Mouse (Mus musculus): ENCODE measurements around the gene Serpina9. TPM values are rescaled to one million over a fixed set of nuclear protein-coding genes. Genes with fewer than 3 reads are reported as not detected.

Serpina9 gene
- polyA plus RNA-seq, 1 experiment from 2014 or later: 0.08 TPM

DNA sequence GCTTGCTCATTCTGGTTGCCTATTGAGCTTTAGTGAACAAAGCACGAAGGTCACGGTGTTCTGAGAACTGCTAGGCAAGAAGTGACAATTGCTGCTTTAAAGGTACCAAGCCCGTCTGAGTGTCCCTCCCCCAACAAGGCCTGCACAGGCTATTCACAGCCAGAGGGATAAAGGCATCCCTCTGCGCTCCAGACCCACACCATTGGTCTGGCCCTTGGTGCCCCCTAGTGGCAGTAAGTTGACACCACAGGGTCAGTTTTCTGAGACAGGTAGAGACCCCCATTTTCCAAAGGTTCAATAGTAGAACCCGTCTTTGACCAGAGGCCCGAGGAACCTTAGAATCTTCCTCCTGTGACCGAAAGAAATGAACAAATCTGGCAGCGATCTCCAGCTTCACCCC lies 16.4 kb upstream of the Serpina9 start:
- Histone ChIP-seq H3K27ac (no peak overlapping the region), H3K36me3 (no peaks in the 10 kb centered on the region), H3K4me3 (no peak overlapping the region), H3K4me1 (no peaks in the 10 kb centered on the region), H3K27me3 (no peaks in the 10 kb centered on the region), H3K4me2 (replicated peaks) (no peak overlapping the region), H3K9me3 (replicated peaks) (no peaks in the 10 kb centered on the region), H3K9ac (no peak overlapping the region)
- no peak for ATAC-seq (ENCODE audit: low FRiP score)
- 47% methylated on average over 8 of the region's 8 CpGs for WGBS

GRCm38 (mm10) chr12:104015280-104015679 lies 1.7 kb upstream of the Serpina9 start:
- Histone ChIP-seq H3K9me3 (replicated peaks) (no peaks in the 10 kb centered on the region), H3K9ac (no peak overlapping the region), H3K27me3 (no peaks in the 10 kb centered on the region), H3K27ac (no peak overlapping the region), H3K36me3 (no peaks in the 10 kb centered on the region), H3K4me2 (replicated peaks) (no peak overlapping the region), H3K4me1 (no peaks in the 10 kb centered on the region), H3K4me3 (no peak overlapping the region)
- 86% methylated on average over 3 of the region's 3 CpGs for WGBS
- ATAC-seq (ENCODE audit: low FRiP score): no peak

- ATAC-seq (ENCODE audit: low FRiP score): no peak
- 83% methylated on average over 5 of the region's 5 CpGs for WGBS
Observed at GRCm38 (mm10) chr12:104004689-104005088, 8.9 kb downstream of the Serpina9 start.

DNA sequence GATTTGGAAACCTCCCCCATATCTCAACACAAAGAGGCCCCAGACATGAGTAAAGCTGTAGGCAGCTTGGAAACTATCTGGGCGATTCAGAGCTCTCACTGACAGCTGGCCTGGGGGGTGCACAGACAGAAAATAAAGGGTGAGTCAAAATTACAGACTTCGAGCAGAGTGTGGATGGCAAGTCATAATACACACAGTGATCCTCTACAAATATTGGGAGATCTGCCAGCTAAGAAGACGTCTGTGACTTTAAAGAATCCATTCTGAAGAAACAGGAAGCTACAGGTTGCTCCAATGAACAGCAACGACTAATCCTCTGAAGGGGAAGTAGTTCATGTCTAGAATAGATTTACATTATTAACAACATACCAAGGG lies 10.3 kb downstream of the Serpina9 start:
- H3K4me1 ChIP-seq: no peaks in the 10 kb centered on the region; the same call in 1 of the 2 replicates
- no peak overlapping the region for H3K27ac ChIP-seq
- ATAC-seq (ENCODE audit: low FRiP score): no peak
- WGBS: 76% methylated on average over 4 of the region's 4 CpGs
- H3K36me3 ChIP-seq: no peaks in the 10 kb centered on the region
- H3K9me3 ChIP-seq (replicated peaks): peaks cover 6% of the 10 kb centered on the region
- no peaks in the 10 kb centered on the region for H3K27me3 ChIP-seq
- H3K9ac ChIP-seq: no peak overlapping the region
- no peak overlapping the region for H3K4me2 ChIP-seq (replicated peaks)
- H3K4me3 ChIP-seq: no peak overlapping the region

More at GRCm38 (mm10) chr12:104004689-104005088, 8.9 kb downstream of the Serpina9 start:
- Histone ChIP-seq H3K9me3 (replicated peaks) (peaks cover 6% of the 10 kb centered on the region), H3K27me3 (no peaks in the 10 kb centered on the region), H3K36me3 (no peaks in the 10 kb centered on the region), H3K4me3 (no peak overlapping the region), H3K4me2 (replicated peaks) (no peak overlapping the region), H3K27ac (no peak overlapping the region), H3K9ac (no peak overlapping the region), H3K4me1 (no peaks in the 10 kb centered on the region; the same call in 1 of the 2 replicates)

DNA sequence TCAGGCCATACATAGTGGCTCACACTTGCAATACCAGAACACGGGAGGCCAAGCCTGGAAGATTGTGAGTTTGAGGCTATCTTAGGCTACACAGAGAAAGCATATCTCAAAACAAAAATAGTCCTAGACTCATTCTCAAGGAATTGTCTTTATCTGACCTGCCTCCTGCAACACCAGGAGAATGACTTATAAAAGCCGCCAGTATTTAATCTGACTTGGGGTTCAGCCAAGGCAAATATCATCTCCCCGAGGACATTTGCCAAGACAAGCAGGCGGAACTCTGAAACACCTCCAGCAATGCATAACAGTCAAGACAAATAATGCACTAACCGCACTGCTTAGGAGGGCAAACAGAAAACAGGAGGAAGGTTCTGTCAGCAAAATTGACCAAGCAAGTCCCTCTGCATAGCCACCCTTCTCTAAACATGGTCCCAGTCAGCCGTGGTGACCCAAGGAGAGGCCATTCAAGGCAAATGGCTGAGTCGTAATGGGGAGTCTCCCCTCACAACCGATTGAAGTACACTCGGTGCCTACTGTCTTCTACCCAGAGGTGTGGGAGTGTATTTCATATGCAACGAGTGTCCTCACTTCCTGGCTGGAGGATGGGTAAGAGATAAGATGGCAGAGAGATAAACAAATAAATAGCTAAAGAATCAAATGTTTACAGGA lies 10.9 kb downstream of the Serpina9 start:
- 89% methylated on average over 10 of the region's 10 CpGs for WGBS
- no peak overlapping the region for H3K27ac ChIP-seq

DNA sequence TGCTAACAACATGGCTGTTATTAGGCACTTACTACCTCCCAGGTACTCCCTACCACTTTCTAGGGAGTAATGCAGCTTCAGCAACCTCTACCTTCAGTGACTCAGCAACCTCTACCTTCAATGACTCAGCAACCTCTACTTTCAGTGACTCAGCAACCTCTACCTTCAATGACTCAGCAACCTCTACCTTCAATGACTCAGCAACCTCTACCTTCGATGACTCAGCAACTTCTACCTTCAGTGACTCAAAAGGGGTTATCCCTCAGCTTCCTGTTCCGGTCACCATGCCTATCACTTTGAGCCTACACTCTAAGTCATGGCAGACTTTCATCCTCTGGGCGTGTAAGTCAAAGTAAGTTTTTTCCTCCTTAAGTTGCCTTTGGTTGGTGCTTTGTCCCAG lies 13.0 kb downstream of the Serpina9 start:
- H3K9ac ChIP-seq: no peak overlapping the region
- H3K36me3 ChIP-seq: no peaks in the 10 kb centered on the region
- H3K4me3 ChIP-seq: no peak overlapping the region
- H3K27me3 ChIP-seq: no peaks in the 10 kb centered on the region
- ATAC-seq (ENCODE audit: low FRiP score): no peak
- H3K4me2 ChIP-seq (replicated peaks): no peak overlapping the region
- 93% methylated on average over 3 of the region's 3 CpGs for WGBS
- H3K9me3 ChIP-seq (replicated peaks): peaks cover 6% of the 10 kb centered on the region
- no peak overlapping the region for H3K27ac ChIP-seq
- no peaks in the 10 kb centered on the region; the same call in 1 of the 2 replicates for H3K4me1 ChIP-seq

More for the DNA sequence above, 10.9 kb downstream of the Serpina9 start:
- H3K27me3 ChIP-seq: no peaks in the 10 kb centered on the region
- no peak overlapping the region for H3K4me2 ChIP-seq (replicated peaks)
- peaks cover 6% of the 10 kb centered on the region for H3K9me3 ChIP-seq (replicated peaks)
- ATAC-seq (ENCODE audit: low FRiP score): no peak
- H3K4me3 ChIP-seq: no peak overlapping the region
- no peaks in the 10 kb centered on the region for H3K36me3 ChIP-seq
- H3K9ac ChIP-seq: no peak overlapping the region
- no peaks in the 10 kb centered on the region; the same call in 1 of the 2 replicates for H3K4me1 ChIP-seq

DNA sequence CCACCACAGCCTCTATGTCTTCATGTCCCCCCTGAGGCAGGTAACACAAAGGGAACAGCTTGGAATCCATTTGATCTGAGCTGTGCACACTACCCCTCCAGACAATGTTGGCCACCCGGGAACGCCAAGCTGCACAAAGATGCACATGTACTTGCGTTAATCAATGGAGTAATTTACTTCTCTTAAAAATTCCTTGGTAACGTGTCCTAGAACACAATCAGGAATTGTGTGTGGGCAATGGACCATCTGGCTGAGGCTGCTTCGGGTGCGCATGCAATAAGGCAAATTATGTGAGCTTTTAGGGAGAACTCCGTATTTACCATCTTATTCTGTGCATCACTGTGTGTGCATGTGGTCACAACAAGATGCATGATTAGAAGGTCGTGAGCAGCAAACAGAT lies 13.9 kb downstream of the Serpina9 start:
- Histone ChIP-seq H3K9me3 (replicated peaks) (peaks cover 4% of the 10 kb centered on the region), H3K9ac (no peak overlapping the region), H3K4me2 (replicated peaks) (no peak overlapping the region), H3K4me3 (no peak overlapping the region), H3K4me1 (no peaks in the 10 kb centered on the region; the same call in 1 of the 2 replicates), H3K27ac (no peak overlapping the region), H3K36me3 (no peaks in the 10 kb centered on the region), H3K27me3 (no peaks in the 10 kb centered on the region)
- 78% methylated on average over 8 of the region's 8 CpGs for WGBS
- ATAC-seq (ENCODE audit: low FRiP score): no peak

GRCm38 (mm10) chr12:103996513-103996912 lies 17.0 kb downstream of the Serpina9 start:
- Histone ChIP-seq H3K4me1 (no peaks in the 10 kb centered on the region; the same call in 1 of the 2 replicates), H3K9me3 (replicated peaks) (no peaks in the 10 kb centered on the region), H3K4me3 (no peak overlapping the region), H3K4me2 (replicated peaks) (no peak overlapping the region), H3K27ac (no peak overlapping the region), H3K9ac (no peak overlapping the region), H3K27me3 (peaks cover 5% of the 10 kb centered on the region; the same call in 1 of the 2 replicates), H3K36me3 (no peaks in the 10 kb centered on the region)
- 75% methylated on average over 2 of the region's 2 CpGs for WGBS
- no peak for ATAC-seq (ENCODE audit: low FRiP score)

- no peak for ATAC-seq (ENCODE audit: low FRiP score)
- H3K9ac ChIP-seq: no peak overlapping the region
- peaks cover 5% of the 10 kb centered on the region; the same call in 1 of the 2 replicates for H3K27me3 ChIP-seq
- H3K9me3 ChIP-seq (replicated peaks): no peaks in the 10 kb centered on the region
- no peak overlapping the region for H3K27ac ChIP-seq
- H3K36me3 ChIP-seq: no peaks in the 10 kb centered on the region
- no peak overlapping the region for H3K4me2 ChIP-seq (replicated peaks)
- no peak overlapping the region for H3K4me3 ChIP-seq
- no peaks in the 10 kb centered on the region; the same call in 1 of the 2 replicates for H3K4me1 ChIP-seq
- WGBS: 39% methylated on average over 5 of the region's 5 CpGs
Observed at GRCm38 (mm10) chr12:103995292-103996072, 18.1 kb downstream of the Serpina9 start.

GRCm38 (mm10) chr12:103992945-103993344 lies 20.6 kb downstream of the Serpina9 start:
- no peak for ATAC-seq (ENCODE audit: low FRiP score)
- 80% methylated on average over 7 of the region's 7 CpGs for WGBS
- no peak overlapping the region for H3K27ac ChIP-seq

GRCm38 (mm10) chr12:103989857-103990256 lies 23.7 kb downstream of the Serpina9 start, which contains the start of gene Serpina11:
Serpina11 (minus strand) TSS chr12:103989957.
- no peaks in the 10 kb centered on the region for H3K4me1 ChIP-seq
- no peak within 1 kb of the TSS for H3K4me3 ChIP-seq
- H3K4me2 ChIP-seq (replicated peaks): no peak within 1 kb of the TSS
- ATAC-seq (ENCODE audit: low FRiP score): no peak
- no peak within 1 kb of the TSS for H3K27ac ChIP-seq
- no peaks in the 10 kb centered on the region for H3K36me3 ChIP-seq
- H3K9ac ChIP-seq: no peak within 1 kb of the TSS
- peaks cover 5% of the 10 kb centered on the region; the same call in 1 of the 2 replicates for H3K27me3 ChIP-seq
- 84% methylated on average over 6 of the region's 6 CpGs for WGBS
- H3K9me3 ChIP-seq (replicated peaks): no peaks in the 10 kb centered on the region

More at GRCm38 (mm10) chr12:103992945-103993344, 20.6 kb downstream of the Serpina9 start:
- Histone ChIP-seq H3K27me3 (peaks cover 5% of the 10 kb centered on the region; the same call in 1 of the 2 replicates), H3K4me2 (replicated peaks) (no peak overlapping the region), H3K4me3 (no peak overlapping the region), H3K9me3 (replicated peaks) (no peaks in the 10 kb centered on the region), H3K36me3 (no peaks in the 10 kb centered on the region), H3K4me1 (no peaks in the 10 kb centered on the region), H3K9ac (no peak overlapping the region)

DNA sequence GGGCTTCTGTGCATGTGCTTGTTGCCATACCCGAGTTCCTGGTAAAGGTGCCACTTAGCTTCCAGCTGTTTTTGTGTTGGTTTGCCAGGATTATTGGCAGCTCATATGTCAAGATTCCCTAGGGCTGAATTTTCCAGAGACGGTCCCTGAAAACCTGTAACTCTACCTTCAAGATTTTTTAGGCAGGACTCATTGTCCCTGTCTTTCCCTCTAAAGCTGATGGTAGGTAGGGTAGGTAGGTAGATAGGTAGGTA lies 24.1 kb downstream of the Serpina9 start:
- no peak for ATAC-seq (ENCODE audit: low FRiP score)
- H3K4me1 ChIP-seq: no peaks in the 10 kb centered on the region
- H3K36me3 ChIP-seq: no peaks in the 10 kb centered on the region
- H3K9ac ChIP-seq: no peak overlapping the region
- no peak overlapping the region for H3K27ac ChIP-seq
- 66% methylated on average over 2 of the region's 2 CpGs for WGBS
- H3K27me3 ChIP-seq: peaks cover 5% of the 10 kb centered on the region; the same call in 1 of the 2 replicates
- no peak overlapping the region for H3K4me3 ChIP-seq
- no peaks in the 10 kb centered on the region for H3K9me3 ChIP-seq (replicated peaks)
- no peak overlapping the region for H3K4me2 ChIP-seq (replicated peaks)
